Mouse (Mus musculus): Measurements from ENCODE around the gene Lmf1.

DNA sequence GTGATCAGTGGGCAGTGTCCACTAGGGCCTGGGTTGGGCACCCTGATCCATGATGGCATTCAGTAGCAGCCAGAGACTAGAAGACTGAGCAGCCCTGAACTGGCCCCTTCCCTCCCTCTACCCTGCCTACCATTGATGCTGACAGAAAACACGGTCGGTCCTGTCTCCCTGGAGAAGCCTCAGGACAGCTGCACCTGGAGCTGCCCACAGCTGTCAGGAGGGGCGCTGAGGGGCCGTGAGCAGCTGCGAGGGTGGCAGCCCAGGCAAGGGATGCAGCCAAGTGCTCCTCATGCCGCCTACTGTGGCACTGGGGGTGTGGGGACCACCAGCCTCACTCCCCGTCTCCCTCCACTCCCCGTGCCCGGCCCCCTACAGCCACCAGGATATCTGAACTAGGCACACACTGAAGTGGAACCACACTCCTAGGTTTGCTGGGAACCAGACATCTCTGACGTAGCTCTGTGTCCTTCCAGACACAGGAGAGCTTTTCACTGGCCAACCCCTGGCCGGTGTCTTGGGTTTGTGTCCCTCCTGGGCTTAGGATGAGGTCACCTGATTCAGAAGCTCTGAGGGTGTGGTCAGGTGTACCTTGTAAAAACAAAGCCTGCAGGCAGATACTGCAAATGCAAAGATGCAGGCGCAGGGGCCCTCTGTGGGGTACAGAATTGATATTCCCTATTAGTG lies 77.4 kb downstream of the Lmf1 start:
- no peak for TF ChIP-seq EP300 (optimal IDR thresholded peaks at IDR 0.05)
- TF ChIP-seq CTCF (IDR thresholded peaks at IDR 0.05; ENCODE audit: low read depth): no peak

Measured in stomach, postnatal 0 days (tissue).